Mouse (Mus musculus) hindbrain, embryonic 14.5 days (tissue): ENCODE results near the gene H2-M10.1. TPM values are rescaled to one million over a fixed set of nuclear protein-coding genes. Genes with fewer than 3 reads are reported as not detected.
"Not testable (repeated sequence)": the region's sequence is repeated elsewhere in the genome, so short reads cannot be mapped to it uniquely, and the experiment has no call there.

ENCODE experiments used
- ATAC-seq: fragments of 200-750 bp; cut with Nextera tagmentation; 2 replicates; pipeline ENCODE4 v1.8.0; 2017; ENCODE audit warnings: moderate number of reproducible peaks, mild to moderate bottlenecking, moderate TSS enrichment, moderate library complexity; ENCODE audit not compliant: low FRiP score
- DNase-seq: peaks from one replicate; pipeline ENCODE4 v3.0.0-alpha.2; 2015; ENCODE audit warnings: low spot score
- H3K27ac ChIP-seq: fragments of 300-500 bp; sonication (generic); 2 replicates; pipeline ENCODE4 v1.5.1; 2014; ENCODE audit warnings: mild to moderate bottlenecking, moderate library complexity
- H3K27me3 ChIP-seq: fragments of 300-500 bp; sonication (generic); 2 replicates; pipeline ENCODE4 v1.6.1; 2014; ENCODE audit warnings: mild to moderate bottlenecking, low read length, mixed read lengths; ENCODE audit not compliant: control insufficient read depth, insufficient read depth
- H3K36me3 ChIP-seq: fragments of 300-500 bp; sonication (generic); replicated peaks from 2 replicates; pipeline ENCODE4 v1.6.1; 2014; ENCODE audit not compliant: control insufficient read depth, insufficient read depth
- H3K4me1 ChIP-seq: fragments of 300-500 bp; sonication (generic); replicated peaks from 2 replicates; pipeline ENCODE4 v1.6.1; 2014; ENCODE audit warnings: antibody characterized with exemption, low read length, mixed read lengths; ENCODE audit not compliant: control insufficient read depth, insufficient read depth
- H3K4me2 ChIP-seq: fragments of 300-500 bp; sonication (generic); replicated peaks from 2 replicates; pipeline ENCODE4 v1.6.1; 2014; ENCODE audit warnings: mild to moderate bottlenecking, moderate library complexity
- H3K4me3 ChIP-seq: fragments of 300-500 bp; sonication (generic); replicated peaks from 2 replicates; pipeline ENCODE4 v1.5.1; 2014; ENCODE audit warnings: mild to moderate bottlenecking, low read length
- H3K9ac ChIP-seq: fragments of 300-500 bp; sonication (generic); 2 replicates; pipeline ENCODE4 v1.6.1; 2014
- H3K9me3 ChIP-seq: fragments of 300-500 bp; sonication (generic); 2 replicates; pipeline ENCODE4 v1.6.1; 2016; ENCODE audit warnings: low read length; ENCODE audit not compliant: control insufficient read depth
- WGBS: fragments of 180-500 bp; shearing (Covaris S2); extraction: QIAGEN DNeasy Blood & Tissue Kit; methylation state at CpG from one replicate; pipeline ENCODE4 v1.1.7; 2014; 5-methylcytosine and 5-hydroxymethylcytosine counted together
- polyA plus RNA-seq: library from polyadenylated mRNA; unstranded; fragments of >200 nt; fragmentation: Nextera tagmentation; extraction: Ambion mirVana; gene quantifications from 2 replicates; pipeline ENCODE4 v1.2.1, GENCODE M21; 2014

Gene H2-M10.1
- not detected in 2 replicates for polyA plus RNA-seq

DNA sequence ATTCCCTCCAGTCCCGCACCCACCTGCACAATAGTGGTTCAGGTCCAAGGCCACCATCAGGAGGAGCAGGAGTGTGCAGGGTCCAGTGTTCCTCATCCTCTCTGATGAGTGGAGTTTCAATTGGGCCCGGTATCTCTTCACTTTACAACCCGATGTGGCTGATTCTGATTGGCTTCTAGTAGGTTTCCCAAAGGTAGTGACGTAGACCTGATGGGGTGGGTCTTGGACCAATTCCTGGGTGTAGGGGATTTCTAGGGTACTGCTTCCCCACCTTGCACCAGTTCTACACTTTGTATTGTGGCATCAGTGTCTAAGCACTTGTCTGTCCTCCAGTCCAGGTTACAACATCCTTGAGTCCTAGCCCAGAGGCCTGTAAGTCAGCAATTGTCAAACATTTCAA lies at the start of gene H2-M10.1:
Gene H2-M10.1, minus strand, starts transcription at position 101 of the 400 bp plus-strand sequence.
- no peak for DNase-seq
- H3K4me2 ChIP-seq = no peak within 1 kb of the TSS
- 95% methylated on average over 4 of the region's 4 CpGs for WGBS
- no peak within 1 kb of the TSS for H3K27ac ChIP-seq
- no peaks in the 10 kb centered on the region for H3K36me3 ChIP-seq
- no peak within 1 kb of the TSS for H3K4me3 ChIP-seq
- no peak for ATAC-seq
- no peaks in the 10 kb centered on the region for H3K9me3 ChIP-seq
- no peak within 1 kb of the TSS for H3K9ac ChIP-seq
- H3K27me3 ChIP-seq = no peaks in the 10 kb centered on the region
- H3K4me1 ChIP-seq = no peaks in the 10 kb centered on the region

DNA sequence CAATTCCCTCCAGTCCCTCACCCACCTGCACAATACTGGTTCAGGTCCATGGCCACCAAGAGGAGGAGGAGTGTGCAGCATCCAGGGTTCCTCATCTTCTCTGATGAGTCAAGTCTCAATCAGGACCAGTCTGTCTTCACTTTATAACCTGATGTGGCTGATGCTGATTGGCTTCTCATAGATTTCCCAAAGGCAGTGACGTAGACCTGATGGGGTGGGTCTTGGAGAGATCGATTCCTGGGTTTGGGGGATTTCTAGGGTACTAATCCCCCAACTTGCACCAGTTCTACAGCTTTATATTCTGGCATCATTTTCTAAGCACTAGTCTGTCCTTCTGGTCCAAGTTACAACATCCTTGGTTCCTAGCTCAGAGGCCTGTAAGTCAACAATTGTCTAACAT lies 42.4 kb upstream of the H2-M10.1 start, which contains the start of gene H2-M10.3:
Gene H2-M10.3, minus strand, starts transcription at position 101 of the 400 bp plus-strand sequence.
- H3K27me3 ChIP-seq, H3K9me3 ChIP-seq, DNase-seq, H3K9ac ChIP-seq, H3K36me3 ChIP-seq, H3K27ac ChIP-seq, H3K4me3 ChIP-seq, H3K4me1 ChIP-seq, H3K4me2 ChIP-seq, ATAC-seq: not testable (repeated sequence)
- WGBS = 96% methylated on average over 2 of the region's 2 CpGs

DNA sequence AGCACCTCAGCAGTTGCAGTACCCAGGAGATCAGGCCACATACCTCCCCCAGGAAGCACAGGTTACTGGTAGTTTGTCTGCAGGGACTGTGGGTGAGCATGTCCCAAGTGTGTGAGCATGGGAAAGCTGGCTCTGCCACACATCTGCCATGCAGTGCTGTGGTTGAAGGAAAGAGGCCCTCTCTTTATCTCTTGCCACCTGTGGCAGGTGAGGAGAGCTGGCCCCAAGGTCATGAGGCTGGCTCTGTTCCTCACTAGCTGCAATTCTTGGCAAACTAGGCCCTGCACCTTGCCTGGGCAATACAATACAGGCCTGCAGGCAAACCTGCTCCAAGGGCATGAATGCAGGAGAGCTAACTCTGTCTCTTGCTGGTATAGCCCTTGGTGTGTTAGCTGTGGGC lies 36.4 kb upstream of the H2-M10.1 start:
- H3K27me3 ChIP-seq, DNase-seq, H3K27ac ChIP-seq, H3K9me3 ChIP-seq, H3K4me3 ChIP-seq, H3K4me2 ChIP-seq, H3K9ac ChIP-seq, H3K4me1 ChIP-seq, ATAC-seq, H3K36me3 ChIP-seq: not testable (repeated sequence)

DNA sequence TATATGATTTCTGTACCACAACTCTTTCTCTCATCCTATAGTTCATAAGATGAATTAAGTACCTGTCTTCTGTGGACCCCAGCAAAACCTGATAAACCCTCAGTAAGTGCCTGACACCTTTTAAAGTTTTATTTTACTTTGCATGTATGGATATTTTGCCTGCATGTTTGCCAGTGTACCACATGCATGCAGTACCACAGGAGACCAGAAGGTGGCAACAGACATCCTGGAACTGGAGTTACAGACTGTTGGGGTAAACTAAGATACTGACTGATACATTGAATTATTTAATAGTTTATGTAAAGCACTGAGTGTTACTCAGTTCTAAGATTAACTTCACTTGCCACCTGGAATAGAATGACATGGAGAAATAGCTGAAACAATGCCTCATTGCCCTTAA lies 31.6 kb upstream of the H2-M10.1 start:
- H3K9me3 ChIP-seq, H3K4me1 ChIP-seq, H3K27ac ChIP-seq, ATAC-seq, H3K4me3 ChIP-seq, H3K9ac ChIP-seq, H3K27me3 ChIP-seq, H3K36me3 ChIP-seq, H3K4me2 ChIP-seq: not testable (repeated sequence)
- DNase-seq = peak; percentile 65

DNA sequence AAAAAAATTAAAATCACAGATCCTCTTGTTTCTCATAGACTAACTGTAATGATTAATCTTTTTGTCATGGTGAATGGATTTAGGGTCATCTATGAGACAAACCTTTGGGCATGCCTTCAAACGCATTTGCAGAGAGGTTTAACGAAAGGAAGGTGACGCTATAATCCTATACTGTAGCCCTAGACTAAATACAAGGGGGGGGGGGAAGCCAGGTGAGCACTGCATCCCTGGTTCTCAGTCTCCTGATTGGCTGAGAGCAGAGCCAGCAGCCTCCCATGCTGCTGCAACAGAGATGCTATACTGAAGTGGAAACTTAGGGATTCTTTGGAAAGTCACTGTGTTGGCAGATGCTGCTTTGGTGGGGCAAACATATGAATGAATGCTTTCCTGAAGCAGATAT lies 29.8 kb upstream of the H2-M10.1 start:
- Histone ChIP-seq H3K27ac (no peak overlapping the region), H3K36me3 (no peaks in the 10 kb centered on the region), H3K4me1 (no peaks in the 10 kb centered on the region), H3K27me3 (no peaks in the 10 kb centered on the region), H3K4me2 (no peak overlapping the region), H3K4me3 (no peak overlapping the region), H3K9ac (no peak overlapping the region), H3K9me3 (no peaks in the 10 kb centered on the region)
- ATAC-seq (no peak), DNase-seq (no peak)
- 38% methylated on average over 3 of the region's 3 CpGs for WGBS

DNA sequence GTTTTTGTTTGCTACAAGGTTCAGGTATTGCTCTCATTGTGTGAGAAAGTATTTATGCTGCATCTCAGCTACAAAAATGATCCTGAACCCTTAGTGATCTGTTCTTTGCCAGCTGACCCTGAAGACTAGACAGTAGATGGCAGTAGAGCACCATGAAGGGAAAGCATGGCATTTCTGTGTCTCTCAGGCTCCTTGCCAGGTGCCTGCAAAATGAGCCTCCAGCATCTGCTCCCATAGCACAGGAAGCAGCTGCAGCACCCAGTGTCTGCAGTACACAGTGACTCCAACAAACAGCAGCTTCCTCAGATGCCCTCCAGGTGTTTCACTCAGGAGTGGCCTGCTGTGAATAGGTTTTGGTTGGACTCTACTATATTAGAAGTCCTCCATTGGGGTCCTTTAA lies 29.4 kb upstream of the H2-M10.1 start:
- not testable (repeated sequence) for H3K27ac ChIP-seq, H3K36me3 ChIP-seq, H3K4me1 ChIP-seq, H3K9ac ChIP-seq, H3K27me3 ChIP-seq, H3K4me3 ChIP-seq, H3K4me2 ChIP-seq, H3K9me3 ChIP-seq
- DNase-seq (peak; percentile 90), ATAC-seq (peak; percentile 68)

DNA sequence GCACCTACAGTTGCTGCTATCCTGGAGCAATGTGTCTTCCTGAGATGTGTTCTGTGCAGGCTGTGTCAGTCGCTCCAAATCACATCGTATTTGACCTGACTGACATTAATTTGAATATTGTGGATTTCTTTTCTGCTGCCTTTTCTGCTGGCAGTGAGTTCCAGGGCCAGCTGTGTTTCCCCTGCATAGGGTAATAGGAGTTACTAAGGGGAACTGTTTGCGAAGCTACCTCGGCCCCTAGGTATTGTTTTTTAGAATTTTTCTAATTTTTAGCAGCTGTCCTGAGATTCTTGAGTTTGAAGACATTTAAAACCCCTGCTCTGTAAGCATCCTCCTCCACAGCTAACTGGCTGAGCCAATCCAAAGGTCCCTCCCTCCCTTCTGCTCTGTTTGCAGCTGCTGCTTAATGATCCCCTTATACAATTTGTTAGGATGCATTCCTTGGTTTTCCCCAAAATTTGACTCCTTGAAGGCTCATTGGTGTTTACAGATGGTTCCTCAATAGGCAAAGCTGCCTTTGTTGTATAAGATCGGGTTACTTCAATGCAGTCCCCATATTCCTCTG lies 10.2 kb downstream of the H2-M10.1 start:
- Histone ChIP-seq H3K4me3 (peak overlapping the region; percentile 46), H3K36me3 (no peaks in the 10 kb centered on the region), H3K4me2 (peak overlapping the region; percentile 81), H3K27me3 (no peaks in the 10 kb centered on the region), H3K9ac (peak overlapping the region; percentile 75), H3K9me3 (no peaks in the 10 kb centered on the region), H3K4me1 (0 out of 2 replicates have a peak, but pooled peaks cover 4% of the 10 kb centered on the region), H3K27ac (peak overlapping the region; percentile 93)
- ATAC-seq (peak; percentile 68), DNase-seq (peak; percentile 30)
- 35% methylated on average over 5 of the region's 5 CpGs for WGBS

DNA sequence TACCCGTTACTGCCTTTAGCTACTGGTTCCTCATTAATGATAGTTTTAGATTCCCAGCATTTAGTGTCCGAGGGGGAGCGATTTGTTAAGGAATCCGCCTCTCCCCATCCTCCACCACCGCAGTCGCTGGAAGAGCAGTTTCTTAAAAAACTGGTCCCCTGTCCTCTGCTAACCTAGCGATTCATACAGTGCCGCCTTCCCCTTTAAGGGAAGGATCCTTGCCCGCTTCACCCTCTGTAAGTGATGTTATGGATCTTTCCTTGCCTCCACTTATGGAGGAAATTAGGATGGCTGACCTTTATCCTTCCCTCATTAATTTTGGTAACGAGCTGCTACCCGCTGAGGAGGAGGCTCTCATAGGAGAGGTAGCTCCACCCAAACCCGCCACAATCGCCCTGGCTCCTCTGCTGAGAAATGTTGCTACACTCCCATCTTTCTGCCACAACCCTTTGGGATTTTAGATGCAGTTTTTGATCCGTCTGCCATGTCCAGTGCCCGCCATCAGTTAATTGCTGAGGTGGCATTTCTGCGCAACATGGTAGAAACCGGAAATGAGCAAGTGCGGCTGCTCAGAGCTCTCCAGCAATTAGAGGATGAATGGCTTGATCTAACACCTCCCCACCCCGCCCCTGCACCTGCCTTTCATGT lies 10.8 kb downstream of the H2-M10.1 start:
- under 1% methylated on average over 19 of the region's 19 CpGs for WGBS
- DNase-seq = peak; percentile 74
- Histone ChIP-seq H3K9me3 (no peaks in the 10 kb centered on the region), H3K4me1 (0 out of 2 replicates have a peak, but pooled peaks cover 4% of the 10 kb centered on the region), H3K4me3 (peak overlapping the region; percentile 46), H3K36me3 (no peaks in the 10 kb centered on the region), H3K27me3 (no peaks in the 10 kb centered on the region), H3K4me2 (peak overlapping the region; percentile 81), H3K9ac (peak overlapping the region; percentile 75), H3K27ac (peak overlapping the region; percentile 93)
- peak; percentile 92 for ATAC-seq

DNA sequence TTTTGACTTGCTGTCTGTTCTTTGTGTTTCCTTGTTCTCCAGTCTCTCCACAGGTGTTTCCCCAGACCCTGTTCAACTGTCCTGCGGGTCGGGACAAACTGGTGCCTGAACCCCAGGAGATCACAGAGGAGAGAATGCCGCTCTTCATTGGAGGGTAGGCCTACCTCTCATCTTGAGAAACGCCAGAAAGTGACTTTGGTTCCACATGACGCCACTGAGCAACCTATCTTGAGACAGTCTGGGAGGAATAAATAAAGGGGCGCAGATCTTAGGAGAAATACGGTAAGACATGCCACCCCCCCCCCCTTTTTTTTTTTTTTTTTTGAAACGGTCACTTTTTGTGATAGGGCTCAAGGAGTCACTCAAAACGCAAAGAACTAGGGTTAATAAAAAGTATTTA lies 11.4 kb downstream of the H2-M10.1 start:
- DNase-seq (peak; percentile 73), ATAC-seq (peak; percentile 58; the same call in 1 of the 2 replicates)
- H3K9me3 ChIP-seq = no peaks in the 10 kb centered on the region
- peak overlapping the region; percentile 75 for H3K9ac ChIP-seq
- no peaks in the 10 kb centered on the region for H3K27me3 ChIP-seq
- peak overlapping the region; percentile 93 for H3K27ac ChIP-seq
- H3K36me3 ChIP-seq = no peaks in the 10 kb centered on the region
- H3K4me1 ChIP-seq = 0 out of 2 replicates have a peak, but pooled peaks cover 4% of the 10 kb centered on the region
- 3% methylated on average over 9 of the region's 9 CpGs for WGBS
- peak overlapping the region; percentile 81 for H3K4me2 ChIP-seq
- H3K4me3 ChIP-seq = peak overlapping the region; percentile 46
